Mouse (Mus musculus): ENCODE measurements around the gene Cables2.

DNA sequence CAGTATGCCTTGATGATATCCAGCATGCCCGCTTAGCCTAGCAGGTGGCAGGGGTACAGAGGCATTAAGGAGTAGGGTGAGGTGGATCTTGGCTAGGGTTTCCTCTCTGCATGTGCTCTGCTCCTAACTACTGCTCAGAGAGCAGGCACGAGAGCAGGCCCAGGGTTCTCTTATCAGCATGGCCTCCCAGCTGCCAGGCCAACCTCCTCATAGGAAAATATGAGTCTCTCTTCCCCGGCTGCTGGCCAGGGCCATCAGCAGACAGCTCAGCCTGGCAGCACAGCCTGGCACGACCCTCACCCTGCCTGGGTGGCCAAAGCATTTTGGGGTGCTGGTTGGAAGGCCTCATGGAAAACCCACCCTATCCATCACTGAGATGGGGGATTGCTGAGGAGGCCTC is 37.9 kb upstream of the Cables2 start:
- TF ChIP-seq POLR2A (IDR thresholded peaks at IDR 0.05; ENCODE audit: borderline replicate concordance, low read depth, low read length): no peak
- TF ChIP-seq CTCF (IDR thresholded peaks at IDR 0.05; ENCODE audit: low read depth, low read length): no peak
